Mouse (Mus musculus) naive thymus-derived CD4-positive, alpha-beta T cell, adult 2 months (primary cell): ENCODE measurements around the gene Gm30083.

Experiments used
- DNase-seq: peaks from one replicate; pipeline ENCODE4 v3.0.0-alpha.2; 2011; ENCODE audit warnings: low read depth

Gm30083 gene

GRCm38 (mm10) chr14:34015063-34015462, at the start of gene Gm30083:
Gene Gm30083, minus strand, starts transcription at chr14:34015182.
- DNase-seq = no peak

GRCm38 (mm10) chr14:34052516-34052915, 37.5 kb upstream of the Gm30083 start, which contains the start of gene Antxrl:
Gene Antxrl, plus strand, starts transcription at chr14:34052707.
- DNase-seq = no peak

GRCm38 (mm10) chr14:34050101-34050779, 35.3 kb upstream of the Gm30083 start:
- no peak for DNase-seq

GRCm38 (mm10) chr14:34043341-34043740, 28.4 kb upstream of the Gm30083 start:
- DNase-seq = no peak

GRCm38 (mm10) chr14:34041241-34041640, 26.3 kb upstream of the Gm30083 start:
- no peak for DNase-seq

GRCm38 (mm10) chr14:34033841-34034610, 19.0 kb upstream of the Gm30083 start:
- no peak for DNase-seq

GRCm38 (mm10) chr14:34026710-34027109, 11.7 kb upstream of the Gm30083 start:
- DNase-seq = no peak

GRCm38 (mm10) chr14:34016938-34017337, 2.0 kb upstream of the Gm30083 start:
- DNase-seq = no peak

- no peak for DNase-seq
Measured at GRCm38 (mm10) chr14:34016381-34016780, 1.4 kb upstream of the Gm30083 start, which contains the start of gene Gm5460. Gene Gm5460, plus strand, starts transcription at chr14:34016758.

- no peak for DNase-seq
Measured at GRCm38 (mm10) chr14:34002358-34002757, 12.6 kb downstream of the Gm30083 start.

GRCm38 (mm10) chr14:34001445-34001844, 13.5 kb downstream of the Gm30083 start:
- no peak for DNase-seq

- no peak for DNase-seq
Measured at GRCm38 (mm10) chr14:34000076-34000475, 14.9 kb downstream of the Gm30083 start.

- DNase-seq = no peak
Measured at GRCm38 (mm10) chr14:33997427-33997826, 17.6 kb downstream of the Gm30083 start.

GRCm38 (mm10) chr14:33993521-33994289, 21.3 kb downstream of the Gm30083 start:
- no peak for DNase-seq

GRCm38 (mm10) chr14:33993051-33993450, 21.9 kb downstream of the Gm30083 start:
- no peak for DNase-seq

- no peak for DNase-seq
Measured at GRCm38 (mm10) chr14:33991971-33992370, 23.0 kb downstream of the Gm30083 start.

GRCm38 (mm10) chr14:33989201-33989600, 25.8 kb downstream of the Gm30083 start:
- DNase-seq = no peak

GRCm38 (mm10) chr14:33978604-33979059, 36.4 kb downstream of the Gm30083 start, which contains the start of gene Zfp488:
Gene Zfp488, minus strand, starts transcription at chr14:33978764.
- DNase-seq = no peak

- DNase-seq = no peak
Measured at GRCm38 (mm10) chr14:33977748-33978147, 37.2 kb downstream of the Gm30083 start.

GRCm38 (mm10) chr14:33974752-33975151, 40.2 kb downstream of the Gm30083 start:
- no peak for DNase-seq

GRCm38 (mm10) chr14:33972679-33973078, 42.3 kb downstream of the Gm30083 start:
- DNase-seq = no peak

- no peak for DNase-seq
Measured at GRCm38 (mm10) chr14:33965675-33966074, 49.3 kb downstream of the Gm30083 start.
